Mouse (Mus musculus) liver, postnatal 0 days (tissue): ENCODE measurements around the gene Capn10. TPM values are rescaled to one million over a fixed set of nuclear protein-coding genes. Genes with fewer than 3 reads are reported as not detected.

Experiments used
- ATAC-seq: fragments of 200-750 bp; cut with Nextera tagmentation; 2 replicates; pipeline ENCODE4 v1.8.0; 2017; ENCODE audit warnings: mild to moderate bottlenecking, moderate library complexity
- DNase-seq: peaks from one replicate; pipeline ENCODE4 v3.0.0-alpha.2; 2016
- H3K27ac ChIP-seq: fragments of 300-500 bp; sonication (generic); 2 replicates; pipeline ENCODE4 v1.5.1; 2014; ENCODE audit warnings: antibody characterized with exemption, moderate library complexity, mild to moderate bottlenecking, low read depth
- H3K27me3 ChIP-seq: fragments of 300-500 bp; sonication (generic); 2 replicates; pipeline ENCODE4 v1.6.1; 2014; ENCODE audit warnings: low read length, control low read depth, mixed read lengths; ENCODE audit not compliant: insufficient read depth
- H3K36me3 ChIP-seq: fragments of 300-500 bp; sonication (generic); replicated peaks from 2 replicates; pipeline ENCODE4 v1.6.1; 2014; ENCODE audit warnings: mild to moderate bottlenecking, control low read depth, low read length, moderate library complexity, mixed read lengths; ENCODE audit not compliant: insufficient read depth
- H3K4me1 ChIP-seq: fragments of 300-500 bp; sonication (generic); 2 replicates; pipeline ENCODE4 v1.6.1; 2014; ENCODE audit warnings: antibody characterized with exemption, mild to moderate bottlenecking, control low read depth; ENCODE audit not compliant: insufficient read depth
- H3K4me2 ChIP-seq: fragments of 300-500 bp; sonication (generic); 2 replicates; pipeline ENCODE4 v1.6.1; 2014; ENCODE audit warnings: low read depth, mild to moderate bottlenecking, low read length, moderate library complexity, mixed read lengths
- H3K4me3 ChIP-seq: fragments of 300-500 bp; sonication (generic); 2 replicates; pipeline ENCODE4 v1.5.1; 2014; ENCODE audit warnings: low read depth, low read length
- H3K9ac ChIP-seq: fragments of 300-500 bp; sonication (generic); replicated peaks from 2 replicates; pipeline ENCODE4 v1.6.1; 2014; ENCODE audit warnings: mild to moderate bottlenecking, moderate library complexity
- H3K9me3 ChIP-seq: fragments of 300-500 bp; sonication (generic); 2 replicates; pipeline ENCODE4 v1.6.1; 2016; ENCODE audit warnings: mild to moderate bottlenecking, control low read depth, low read length, mixed read lengths
- CTCF ChIP-seq: sonication (generic); IDR thresholded peaks from 2 replicates; pipeline ENCODE4 v1.5.1; 2016; ENCODE audit warnings: antibody characterized with exemption, low read depth
- EP300 ChIP-seq: IDR thresholded peaks from 2 replicates; pipeline ENCODE4 v1.6.1; 2016; ENCODE audit warnings: antibody characterized with exemption, low read depth, mild to moderate bottlenecking
- WGBS: fragments of 180-500 bp; shearing (Covaris S2); extraction: QIAGEN DNeasy Blood & Tissue Kit; methylation state at CpG from one replicate; pipeline ENCODE4 v1.1.7; 2014; ENCODE audit not compliant: insufficient replicate concordance; 5-methylcytosine and 5-hydroxymethylcytosine counted together
- polyA plus RNA-seq: library from polyadenylated mRNA; unstranded; fragments of >200 nt; fragmentation: Nextera tagmentation; extraction: Ambion mirVana; gene quantifications from 2 replicates; pipeline ENCODE4 v1.2.1, GENCODE M21; 2015

Gene Capn10
- polyA plus RNA-seq, 1 experiment from 2014 or later: 25.8 TPM

DNA sequence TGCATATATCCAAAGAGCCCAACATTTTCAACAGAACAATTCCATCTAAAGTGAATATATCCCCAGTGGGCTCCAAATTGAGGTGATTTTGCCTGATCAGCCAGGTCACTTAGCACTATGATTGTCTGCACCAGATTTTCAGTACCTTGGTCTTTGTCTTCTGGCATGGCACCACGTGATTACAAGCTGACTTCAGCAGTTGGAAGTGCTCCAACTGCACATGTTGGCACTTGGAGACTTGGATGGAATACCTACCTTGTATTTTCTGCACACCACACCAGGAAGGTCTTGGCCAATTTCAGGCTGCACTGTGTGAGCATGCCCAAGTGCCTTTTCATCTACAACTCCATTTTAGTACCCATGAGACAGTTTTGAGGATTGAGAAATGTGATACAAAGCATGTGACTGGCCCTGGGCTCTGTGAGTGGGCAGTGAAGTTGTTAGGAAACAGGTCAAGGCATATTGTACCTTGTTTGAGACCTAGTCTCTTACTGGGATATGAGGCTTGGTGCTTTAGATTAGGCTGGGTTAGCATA, 3.9 kb upstream of the Capn10 start:
- Histone ChIP-seq H3K9ac (no peak overlapping the region), H3K4me1 (peaks cover 10% of the 10 kb centered on the region), H3K36me3 (no peaks in the 10 kb centered on the region), H3K9me3 (no peaks in the 10 kb centered on the region), H3K27ac (no peak overlapping the region), H3K4me2 (no peak overlapping the region), H3K27me3 (no peaks in the 10 kb centered on the region), H3K4me3 (no peak overlapping the region)
- WGBS: 25% methylated on average over 1 of the region's 1 CpGs
- TF ChIP-seq CTCF (no peak), EP300 (no peak)
- DNase-seq (no peak), ATAC-seq (no peak)

DNA sequence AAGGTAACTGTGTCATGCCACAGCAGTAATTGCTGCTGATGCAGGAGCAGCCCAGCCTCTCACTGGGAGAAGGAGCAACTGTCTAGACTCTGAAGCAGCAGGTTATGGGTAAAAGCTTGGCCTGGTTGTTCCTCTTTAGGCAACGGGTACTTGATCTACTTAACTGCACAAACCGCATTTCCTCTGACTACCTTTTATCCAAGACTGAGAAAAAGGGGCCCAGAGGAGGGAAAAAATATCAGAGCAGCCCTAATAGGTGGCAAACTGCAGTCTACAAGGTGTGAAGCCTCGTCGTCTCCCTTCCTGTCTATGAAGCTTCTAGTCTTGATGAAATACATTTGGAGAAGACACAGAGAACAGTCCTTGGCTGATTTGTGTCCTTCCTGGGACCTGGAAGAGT, 565 bp upstream of the Capn10 start:
- Histone ChIP-seq H3K27me3 (no peaks in the 10 kb centered on the region), H3K9me3 (no peaks in the 10 kb centered on the region)
- no peak for DNase-seq

GRCm38 (mm10) chr1:92935054-92935962, 1.1 kb downstream of the Capn10 start:
- 11% methylated on average over 10 of the region's 10 CpGs for WGBS
- no peaks in the 10 kb centered on the region for H3K27me3 ChIP-seq
- H3K36me3 ChIP-seq: peaks cover 22% of the 10 kb centered on the region
- TF ChIP-seq CTCF (no peak), EP300 (peak; percentile 61; the same call in 1 of the 2 replicates)
- peaks cover 25% of the 10 kb centered on the region for H3K4me1 ChIP-seq
- no peaks in the 10 kb centered on the region for H3K9me3 ChIP-seq
- H3K9ac ChIP-seq: peak overlapping the region; percentile 79
- peak; percentile 87 for DNase-seq
- H3K4me2 ChIP-seq: peak overlapping the region; percentile 95
- H3K27ac ChIP-seq: peak overlapping the region; percentile 95
- H3K4me3 ChIP-seq: peak overlapping the region; percentile 87
- ATAC-seq: no peak

More for the DNA sequence above, 565 bp upstream of the Capn10 start:
- Histone ChIP-seq H3K27ac (peak overlapping the region; percentile 95), H3K4me2 (peak overlapping the region; percentile 95), H3K4me1 (peaks cover 25% of the 10 kb centered on the region), H3K9ac (peak overlapping the region; percentile 56), H3K4me3 (peak overlapping the region; percentile 87), H3K36me3 (0 out of 2 replicates have a peak, but pooled peaks cover 7% of the 10 kb centered on the region)
- 60% methylated on average over 4 of the region's 4 CpGs for WGBS
- ATAC-seq: no peak
- TF ChIP-seq CTCF (no peak), EP300 (no peak)

- no peak for ATAC-seq
- Histone ChIP-seq H3K9ac (peak overlapping the region; percentile 79), H3K9me3 (no peaks in the 10 kb centered on the region), H3K4me3 (peak overlapping the region; percentile 87), H3K36me3 (peaks cover 27% of the 10 kb centered on the region), H3K4me2 (peak overlapping the region; percentile 95), H3K27ac (peak overlapping the region; percentile 95), H3K4me1 (peaks cover 25% of the 10 kb centered on the region), H3K27me3 (no peaks in the 10 kb centered on the region)
- DNase-seq: no peak
- WGBS: 17% methylated on average over 2 of the region's 2 CpGs
- TF ChIP-seq EP300: no peak
- TF ChIP-seq CTCF: peak; percentile 35; the same call in 1 of the 2 replicates
Observed at GRCm38 (mm10) chr1:92935977-92936376, 1.8 kb downstream of the Capn10 start.

DNA sequence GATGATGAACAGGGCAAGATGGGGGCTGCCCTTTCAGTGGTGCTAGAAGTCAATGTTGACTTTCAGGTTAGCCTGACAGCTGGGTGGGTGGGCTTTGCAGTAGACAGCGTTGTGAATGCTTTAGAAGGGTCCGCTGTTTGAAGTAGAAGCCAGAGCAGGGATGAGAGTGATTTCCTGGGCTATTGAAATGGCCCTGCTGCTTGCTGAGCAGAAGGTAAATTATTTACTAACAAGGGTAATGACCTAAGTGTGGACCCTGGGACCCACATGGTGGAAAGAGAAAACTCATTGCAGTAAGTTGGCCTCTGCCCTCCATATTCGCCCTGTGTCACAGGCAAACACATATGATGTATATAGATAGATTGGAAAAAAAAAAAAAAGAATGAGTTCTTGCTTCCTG, 2.3 kb downstream of the Capn10 start:
- peak overlapping the region; percentile 95 for H3K27ac ChIP-seq
- ATAC-seq: peak; percentile 18; the same call in 1 of the 2 replicates
- peak overlapping the region; percentile 87 for H3K4me3 ChIP-seq
- H3K9me3 ChIP-seq: no peaks in the 10 kb centered on the region
- H3K9ac ChIP-seq: peak overlapping the region; percentile 79; the same call in 1 of the 2 replicates
- no peaks in the 10 kb centered on the region for H3K27me3 ChIP-seq
- TF ChIP-seq CTCF: no peak
- no peak for TF ChIP-seq EP300
- peaks cover 30% of the 10 kb centered on the region for H3K36me3 ChIP-seq
- no peak for DNase-seq
- peak overlapping the region; percentile 95 for H3K4me2 ChIP-seq
- WGBS: 72% methylated on average over 3 of the region's 3 CpGs
- H3K4me1 ChIP-seq: peaks cover 25% of the 10 kb centered on the region

DNA sequence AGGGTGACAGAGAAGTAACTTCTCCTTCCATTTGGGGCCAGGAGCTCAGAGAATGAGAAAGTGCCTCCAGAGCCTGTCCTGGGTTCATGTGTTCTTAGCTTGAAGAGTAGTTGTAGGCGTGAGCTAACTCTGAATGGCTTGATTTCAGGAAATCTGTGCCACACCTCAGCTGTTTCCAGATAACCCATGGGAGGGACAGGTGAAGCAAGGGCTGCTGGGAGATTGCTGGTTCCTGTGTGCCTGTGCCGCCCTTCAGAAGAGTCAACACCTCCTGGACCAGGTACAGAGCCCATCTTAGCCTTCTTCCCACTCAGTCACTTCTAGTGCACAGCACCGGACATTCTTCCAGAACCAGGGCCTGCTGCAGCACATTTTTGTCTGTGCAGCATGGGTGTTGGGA, 3.6 kb downstream of the Capn10 start:
- peak overlapping the region; percentile 95 for H3K27ac ChIP-seq
- no peak for ATAC-seq
- DNase-seq: no peak
- WGBS: 64% methylated on average over 3 of the region's 3 CpGs
- H3K27me3 ChIP-seq: no peaks in the 10 kb centered on the region
- no peak overlapping the region for H3K9ac ChIP-seq
- H3K36me3 ChIP-seq: peaks cover 39% of the 10 kb centered on the region
- H3K4me3 ChIP-seq: no peak overlapping the region
- TF ChIP-seq EP300 (no peak), CTCF (no peak)
- H3K4me2 ChIP-seq: no peak overlapping the region
- no peaks in the 10 kb centered on the region for H3K9me3 ChIP-seq
- H3K4me1 ChIP-seq: peaks cover 25% of the 10 kb centered on the region
